Mouse (Mus musculus) midbrain, embryonic 13.5 days (tissue): ENCODE measurements around the gene Fgf5. TPM values are rescaled to one million over a fixed set of nuclear protein-coding genes. Genes with fewer than 3 reads are reported as not detected.

Experiments used
- ATAC-seq: fragments of 200-750 bp; cut with Nextera tagmentation; 2 replicates; pipeline ENCODE4 v1.8.0; 2017; ENCODE audit warnings: mild to moderate bottlenecking, moderate TSS enrichment, moderate library complexity
- H3K27ac ChIP-seq: fragments of 300-500 bp; sonication (generic); 2 replicates; pipeline ENCODE4 v1.5.1; 2015; ENCODE audit warnings: inconsistent platforms, mild to moderate bottlenecking, moderate library complexity
- H3K27me3 ChIP-seq: fragments of 300-500 bp; sonication (generic); 2 replicates; pipeline ENCODE4 v1.6.1; 2015; ENCODE audit warnings: mild to moderate bottlenecking, inconsistent platforms
- H3K36me3 ChIP-seq: fragments of 300-500 bp; sonication (generic); 2 replicates; pipeline ENCODE4 v1.6.1; 2015; ENCODE audit warnings: mild to moderate bottlenecking, inconsistent platforms
- H3K4me1 ChIP-seq: fragments of 300-500 bp; sonication (generic); replicated peaks from 2 replicates; pipeline ENCODE4 v1.6.1; 2015; ENCODE audit warnings: inconsistent platforms
- H3K4me2 ChIP-seq: fragments of 300-500 bp; sonication (generic); replicated peaks from 2 replicates; pipeline ENCODE4 v1.6.1; 2015; ENCODE audit warnings: moderate library complexity, mild to moderate bottlenecking, inconsistent platforms
- H3K4me3 ChIP-seq: fragments of 300-500 bp; sonication (generic); replicated peaks from 2 replicates; pipeline ENCODE4 v1.5.1; 2015; ENCODE audit warnings: mild to moderate bottlenecking, inconsistent platforms
- H3K9ac ChIP-seq: fragments of 300-500 bp; sonication (generic); replicated peaks from 2 replicates; pipeline ENCODE4 v1.6.1; 2015; ENCODE audit warnings: mild to moderate bottlenecking, inconsistent platforms
- H3K9me3 ChIP-seq: fragments of 300-500 bp; sonication (generic); 2 replicates; pipeline ENCODE4 v1.6.1; 2016; ENCODE audit warnings: mild to moderate bottlenecking, inconsistent platforms
- WGBS: fragments of 180-500 bp; shearing (Covaris S2); methylation state at CpG from one replicate; pipeline ENCODE4 v1.1.7; 2015; 5-methylcytosine and 5-hydroxymethylcytosine counted together
- polyA plus RNA-seq: library from polyadenylated mRNA; unstranded; fragments of >200 nt; fragmentation: Nextera tagmentation; extraction: Ambion mirVana; gene quantifications from 2 replicates; pipeline ENCODE4 v1.2.1, GENCODE M21; 2015

Gene Fgf5
- polyA plus RNA-seq, 1 experiment from 2014 or later = 1.3 TPM

GRCm38 (mm10) chr5:98326625-98327024 is 72.6 kb downstream of the Fgf5 start:
- H3K9ac ChIP-seq = no peak overlapping the region
- H3K27ac ChIP-seq = no peak overlapping the region
- 91% methylated on average over 2 of the region's 2 CpGs for WGBS
- no peak overlapping the region for H3K4me3 ChIP-seq
- ATAC-seq = no peak
- H3K27me3 ChIP-seq = peaks cover 23% of the 10 kb centered on the region
- no peaks in the 10 kb centered on the region for H3K36me3 ChIP-seq
- no peaks in the 10 kb centered on the region for H3K9me3 ChIP-seq
- H3K4me2 ChIP-seq = no peak overlapping the region
- H3K4me1 ChIP-seq = no peaks in the 10 kb centered on the region

Other genes starting within 250 kb of the Fgf5 start
- 4.2 and 4.5 TPM in 2 replicates for gene Antxr2, start 223.1 kb upstream of the Fgf5 start, polyA plus RNA-seq
- gene Prdm8, start 87.0 kb upstream of the Fgf5 start, polyA plus RNA-seq = 2.0 and 2.5 TPM in 2 replicates
- 0.55 and 0.73 TPM in 2 replicates for gene Cfap299, start 75.1 kb downstream of the Fgf5 start, polyA plus RNA-seq